Mouse (Mus musculus) CH12.LX (cell line): Measurements from ENCODE around the gene Hoxc5. TPM values are rescaled to one million over a fixed set of nuclear protein-coding genes. Genes with fewer than 3 reads are reported as not detected.

Source experiments
- DNase-seq: peaks from one replicate; pipeline ENCODE4 v3.0.0-alpha.2; 2013; ENCODE audit errors: extremely low read depth
- H3K27ac ChIP-seq: 2 replicates; pipeline ENCODE4 v1.5.1; 2012; ENCODE audit warnings: low read depth, mild to moderate bottlenecking, control low read depth, moderate library complexity; ENCODE audit not compliant: insufficient read depth
- H3K27me3 ChIP-seq: replicated peaks from 2 replicates; pipeline ENCODE3; 2012; ENCODE audit warnings: inconsistent platforms
- H3K36me3 ChIP-seq, 2 experiments: replicated peaks in 1 of 2; 2 replicates each; pipeline versions ENCODE3 to v1.6.1; 2012; ENCODE audit warnings: inconsistent platforms in 1 of 2, low read length in 1 of 2, mild to moderate bottlenecking in 1 of 2, mixed read lengths in 1 of 2, moderate library complexity in 1 of 2; ENCODE audit not compliant: control insufficient read depth in 1 of 2, insufficient read depth in 1 of 2
- H3K4me1 ChIP-seq, 2 experiments: 2 replicates each; pipeline ENCODE4 v1.6.1; 2012; ENCODE audit warnings: inconsistent platforms in 1 of 2, moderate library complexity in 1 of 2; ENCODE audit not compliant: insufficient read depth in 2 of 2, control insufficient read depth in 1 of 2
- H3K4me2 ChIP-seq: 2 replicates; pipeline ENCODE4 v1.6.1; 2012; ENCODE audit warnings: low read depth, mild to moderate bottlenecking, control low read depth; ENCODE audit not compliant: poor library complexity, insufficient read depth, severe bottlenecking
- H3K4me3 ChIP-seq, 3 experiments: fragments of 150-350 bp in 1 of 3; sonication (generic) in 1 of 3; replicated peaks in 1 of 3; 2 replicates each; pipeline versions ENCODE3 to v1.5.1; 2011 to 2012; ENCODE audit warnings: low read depth in 2 of 3, low read length in 2 of 3, mild to moderate bottlenecking in 2 of 3, moderate library complexity in 2 of 3, control low read depth in 1 of 3, improper control_type of control experiment in 1 of 3, inconsistent platforms in 1 of 3, mixed read lengths in 1 of 3; ENCODE audit not compliant: poor library complexity in 1 of 3
- H3K79me2 ChIP-seq: replicated peaks from 2 replicates; pipeline ENCODE4 v1.6.1; 2012; ENCODE audit warnings: mild to moderate bottlenecking, moderate library complexity; ENCODE audit not compliant: control insufficient read depth, poor library complexity, insufficient read depth, severe bottlenecking; ENCODE audit errors: extremely low read depth
- H3K9ac ChIP-seq: 2 replicates; pipeline ENCODE4 v1.6.1; 2012; ENCODE audit warnings: low read depth, mild to moderate bottlenecking, control low read depth, moderate library complexity; ENCODE audit not compliant: insufficient read depth
- H3K9me3 ChIP-seq: replicated peaks from 2 replicates; pipeline ENCODE3; 2012; ENCODE audit warnings: low read length, inconsistent platforms, mixed read lengths
- BHLHE40 ChIP-seq: IDR thresholded peaks from 2 replicates; pipeline ENCODE4 v1.6.1; 2011; ENCODE audit warnings: mild to moderate bottlenecking, low read depth, low read length, improper control_type of control experiment
- CHD1 ChIP-seq: IDR thresholded peaks from 2 replicates; pipeline ENCODE4 v1.6.1; 2012; ENCODE audit warnings: low read depth, low read length, improper control_type of control experiment, inconsistent platforms
- CHD2 ChIP-seq: IDR thresholded peaks from 2 replicates; pipeline ENCODE4 v1.6.1; 2011; ENCODE audit warnings: low read length, improper control_type of control experiment
- EP300 ChIP-seq: IDR thresholded peaks from 2 replicates; pipeline ENCODE4 v1.6.1; 2011; ENCODE audit warnings: low read length, improper control_type of control experiment
- ETS1 ChIP-seq: conservative IDR thresholded peaks from 2 replicates; pipeline ENCODE4 v1.6.1; 2012; ENCODE audit warnings: low read depth, mild to moderate bottlenecking, inconsistent platforms, low read length, improper control_type of control experiment, moderate library complexity
- HCFC1 ChIP-seq: IDR thresholded peaks from 2 replicates; pipeline ENCODE4 v1.6.1; 2012; ENCODE audit warnings: low read depth, mild to moderate bottlenecking, inconsistent platforms, low read length, improper control_type of control experiment
- JUND ChIP-seq: conservative IDR thresholded peaks from 2 replicates; pipeline ENCODE4 v1.6.1; 2011; ENCODE audit warnings: low read depth, low read length, improper control_type of control experiment
- MAX ChIP-seq: IDR thresholded peaks from 2 replicates; pipeline ENCODE4 v1.6.1; 2011; ENCODE audit warnings: low read length, improper control_type of control experiment
- MEF2A ChIP-seq: IDR thresholded peaks from 2 replicates; pipeline ENCODE4 v1.6.1; 2014; ENCODE audit warnings: low read depth, mild to moderate bottlenecking, inconsistent platforms, low read length, improper control_type of control experiment, borderline replicate concordance
- NRF1 ChIP-seq: IDR thresholded peaks from 2 replicates; pipeline ENCODE4 v1.6.1; 2014; ENCODE audit warnings: low read depth, mild to moderate bottlenecking, inconsistent platforms, low read length, improper control_type of control experiment, moderate library complexity
- PAX5 ChIP-seq: IDR thresholded peaks from 2 replicates; pipeline ENCODE4 v1.6.1; 2012; ENCODE audit warnings: low read length, inconsistent platforms, mixed read lengths
- RAD21 ChIP-seq: IDR thresholded peaks from 2 replicates; pipeline ENCODE4 v1.6.1; 2011; ENCODE audit warnings: low read depth, mild to moderate bottlenecking, low read length, improper control_type of control experiment, moderate library complexity
- RCOR1 ChIP-seq: conservative IDR thresholded peaks from 2 replicates; pipeline ENCODE4 v1.6.1; 2012; ENCODE audit warnings: low read depth, mild to moderate bottlenecking, inconsistent platforms, low read length, improper control_type of control experiment
- SIN3A ChIP-seq: IDR thresholded peaks from 2 replicates; pipeline ENCODE4 v1.6.1; 2012; ENCODE audit warnings: low read length, improper control_type of control experiment, inconsistent platforms
- TBP ChIP-seq: conservative IDR thresholded peaks from 2 replicates; pipeline ENCODE4 v1.6.1; 2011; ENCODE audit warnings: low read depth, low read length, improper control_type of control experiment
- UBTF ChIP-seq: IDR thresholded peaks from 2 replicates; pipeline ENCODE4 v1.6.1; 2012; ENCODE audit warnings: low read depth, mild to moderate bottlenecking, inconsistent platforms, low read length, improper control_type of control experiment, moderate library complexity
- ZC3H11A ChIP-seq: IDR thresholded peaks from 2 replicates; pipeline ENCODE4 v1.6.1; 2012; ENCODE audit warnings: low read depth, mild to moderate bottlenecking, inconsistent platforms, low read length, improper control_type of control experiment
- ZKSCAN1 ChIP-seq: IDR thresholded peaks from 2 replicates; pipeline ENCODE4 v1.6.1; 2012; ENCODE audit warnings: low read depth, inconsistent platforms, low read length, improper control_type of control experiment, borderline replicate concordance
- ZMIZ1 ChIP-seq: IDR thresholded peaks from 2 replicates; pipeline ENCODE4 v1.6.1; 2012; ENCODE audit warnings: low read depth, mild to moderate bottlenecking, inconsistent platforms, low read length, improper control_type of control experiment
- ZNF384 ChIP-seq: IDR thresholded peaks from 2 replicates; pipeline ENCODE4 v1.6.1; 2012; ENCODE audit warnings: low read depth, low read length, improper control_type of control experiment, inconsistent platforms
- dilution Hi-C: fragments of 300-500 bp; cut with MboI; formaldehyde crosslinking; loops from 2 replicates; pipeline ENCODE4 v1.14.3; 2020; ENCODE audit warnings: low sequenced_read_pairs; ENCODE audit not compliant: extremely low pct_unique_long_range_greater_than_20kb, extremely low pct_ligation_motif_present
- in situ Hi-C: fragments of 300-500 bp; cut with MboI; formaldehyde crosslinking; loops from 3 replicates; pipeline ENCODE4 v1.14.3; 2019; ENCODE audit warnings: low sequenced_read_pairs, low pct_ligation_motif_present, low pct_unique_long_range_greater_than_20kb, mixed read lengths
- polyA plus RNA-seq: library from polyadenylated mRNA; unstranded; fragments of >175 nt; gene quantifications from 2 replicates; pipeline ENCODE4 v1.2.1, GENCODE M21; 2012; ENCODE audit warnings: low read depth; ENCODE audit not compliant: insufficient read length
- total RNA-seq, 2 experiments: library from RNA; depleted of rRNA; stranded (reverse); fragments of 300-350 nt in 1 of 2; fragments of >200 nt in 1 of 2; gene quantifications; 2 replicates each; pipeline ENCODE4 v1.2.3; 2012 to 2014

Hoxc5 gene
- total and polyA plus RNA-seq, 3 experiments, result 0.15 to 0.16 TPM; not detected in 1

DNA sequence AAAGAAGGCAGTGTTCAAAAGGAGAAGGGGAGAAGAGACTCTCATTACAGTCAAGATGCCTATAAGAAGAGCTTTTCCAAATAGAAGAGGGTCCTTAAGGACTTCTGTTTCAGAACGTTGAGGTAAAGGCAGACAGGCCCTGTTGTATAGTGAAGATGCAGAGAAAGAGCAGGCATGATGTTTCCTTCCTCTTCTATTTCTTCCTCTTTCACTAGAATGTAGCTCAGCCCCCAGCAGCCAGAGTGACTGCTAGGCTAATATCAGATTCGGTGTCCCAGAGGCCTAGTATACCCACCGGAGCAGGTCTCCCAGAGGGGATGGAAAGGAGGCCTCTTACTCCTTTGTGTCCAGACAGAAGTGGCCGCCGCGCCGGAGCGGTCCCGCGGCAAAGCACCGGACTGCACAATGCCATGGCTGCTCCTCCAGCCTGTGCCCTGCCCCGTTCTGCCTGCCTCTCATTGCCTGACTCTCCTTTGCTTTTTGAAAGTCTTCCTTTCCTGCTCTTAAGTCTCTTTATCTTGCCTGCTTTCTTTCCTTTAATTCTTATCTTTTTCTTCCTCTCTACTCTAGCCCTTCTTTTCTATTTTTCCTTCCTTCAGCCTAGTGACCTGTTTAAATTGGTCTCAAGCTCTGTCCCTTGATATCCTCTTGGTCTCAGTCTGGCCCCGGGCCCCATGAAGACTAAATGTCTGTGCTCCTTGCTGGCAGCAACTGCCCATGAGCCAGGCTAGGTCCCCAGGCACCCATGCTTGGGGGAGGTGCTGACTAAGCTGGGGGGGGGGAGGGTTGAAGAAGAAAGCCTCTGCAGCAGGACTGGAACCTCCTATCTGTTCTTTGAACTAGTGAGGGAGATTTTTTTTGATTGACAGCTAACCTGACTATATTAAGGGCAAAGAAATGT is 11.6 kb downstream of the Hoxc5 start:
- no peak for DNase-seq
- Histone ChIP-seq H3K4me3 (no peak overlapping the region), H3K4me1 (peaks cover 2 to 20% of the 10 kb centered on the region in 2 experiments; a peak in 3 of 4 replicates), H3K27ac (no peak overlapping the region), H3K27me3 (peaks cover 92% of the 10 kb centered on the region), H3K9ac (no peak overlapping the region), H3K36me3 (no peaks in the 10 kb centered on the region), H3K79me2 (no peaks in the 10 kb centered on the region), H3K9me3 (no peaks in the 10 kb centered on the region), H3K4me2 (no peak overlapping the region)
- no peak for TF ChIP-seq RCOR1
- no peak for TF ChIP-seq CHD2
- TF ChIP-seq SIN3A, result no peak
- no peak for TF ChIP-seq ZKSCAN1
- no peak for TF ChIP-seq CHD1
- no peak for TF ChIP-seq JUND
- no peak for TF ChIP-seq MAX
- TF ChIP-seq BHLHE40, result no peak
- no peak for TF ChIP-seq UBTF
- TF ChIP-seq NRF1, result no peak
- TF ChIP-seq HCFC1, result no peak
- no peak for TF ChIP-seq TBP
- TF ChIP-seq PAX5, result no peak
- dilution Hi-C loops (no loop called here), in situ Hi-C loops (no loop called here)

DNA sequence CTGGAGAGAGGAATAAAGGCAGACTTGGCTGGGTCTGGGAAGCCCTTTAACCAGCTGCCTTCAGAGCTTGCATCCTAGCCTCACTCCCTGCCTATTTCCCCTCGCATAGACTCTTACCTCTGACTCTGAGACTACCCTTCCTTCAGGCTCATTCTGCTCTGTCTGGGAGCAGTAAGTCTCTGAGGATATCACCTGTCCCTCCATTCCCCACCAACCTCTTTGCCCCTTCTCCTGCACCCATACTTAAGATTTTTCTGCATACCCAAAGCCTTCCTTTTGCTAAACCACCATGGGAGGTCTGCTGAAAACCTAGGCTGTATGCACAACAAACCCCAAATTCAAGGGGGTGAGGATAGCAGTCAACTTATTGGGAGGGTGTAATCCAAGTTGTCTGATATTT is 12.7 kb downstream of the Hoxc5 start:
- no peak for DNase-seq
- no peaks in the 10 kb centered on the region for H3K9me3 ChIP-seq
- H3K36me3 ChIP-seq, result no peaks in the 10 kb centered on the region
- H3K4me2 ChIP-seq, result no peak overlapping the region
- H3K9ac ChIP-seq, result no peak overlapping the region
- dilution Hi-C loops (no loop called here), in situ Hi-C loops (loop anchor here (10.0 kb wide), 1 partner anchor 335 kb away; the partner anchor contains the start of gene Gpr84)
- no peaks in the 10 kb centered on the region for H3K79me2 ChIP-seq
- peaks cover 92% of the 10 kb centered on the region for H3K27me3 ChIP-seq
- TF ChIP-seq NRF1 (no peak), ZMIZ1 (no peak), CHD1 (no peak), EP300 (no peak), MEF2A (no peak), BHLHE40 (no peak), ZNF384 (no peak), SIN3A (no peak), ZC3H11A (no peak), UBTF (no peak), JUND (no peak), ZKSCAN1 (no peak), ETS1 (no peak), RAD21 (no peak), RCOR1 (no peak)
- no peak overlapping the region for H3K4me3 ChIP-seq
- H3K27ac ChIP-seq, result no peak overlapping the region
- H3K4me1 ChIP-seq, result peaks cover 2 to 20% of the 10 kb centered on the region in 2 experiments; a peak in 3 of 4 replicates
